Mouse (Mus musculus): ENCODE results near the gene Slc12a8.

- TF ChIP-seq CTCF (IDR thresholded peaks at IDR 0.05; ENCODE audit: low read depth) (0 out of 2 replicates have a peak, but pooled peaks have one; percentile 9), EP300 (optimal IDR thresholded peaks at IDR 0.05) (no peak)
These were observed 163.7 kb downstream of the Slc12a8 start for GRCm38 (mm10) chr16:33680816-33681215.
